Mouse (Mus musculus): ENCODE measurements around the gene Uvrag.

Uvrag gene

GRCm38 (mm10) chr7:98894305-98894704, 246.6 kb downstream of the Uvrag start:
- no peak for DNase-seq (ENCODE audit: low read depth, low spot score)

- DNase-seq (ENCODE audit: low read depth, low spot score): no peak
Measured at GRCm38 (mm10) chr7:98893144-98893543, 247.8 kb downstream of the Uvrag start.

- DNase-seq (ENCODE audit: low read depth, low spot score): no peak
Measured at GRCm38 (mm10) chr7:98889211-98889610, 251.7 kb downstream of the Uvrag start.

GRCm38 (mm10) chr7:98888810-98889209, 252.1 kb downstream of the Uvrag start:
- no peak for DNase-seq (ENCODE audit: low read depth, low spot score)

GRCm38 (mm10) chr7:98887811-98888261, 253.1 kb downstream of the Uvrag start:
- no peak for DNase-seq (ENCODE audit: low read depth, low spot score)

GRCm38 (mm10) chr7:98881887-98882286, 259.1 kb downstream of the Uvrag start:
- DNase-seq (ENCODE audit: low read depth, low spot score): no peak

GRCm38 (mm10) chr7:98879176-98879575, 261.8 kb downstream of the Uvrag start:
- DNase-seq (ENCODE audit: low read depth, low spot score): no peak

GRCm38 (mm10) chr7:98876119-98876518, 264.8 kb downstream of the Uvrag start:
- DNase-seq (ENCODE audit: low read depth, low spot score): no peak

GRCm38 (mm10) chr7:98875390-98875990, 265.5 kb downstream of the Uvrag start:
- DNase-seq (ENCODE audit: low read depth, low spot score): no peak

- no peak for DNase-seq (ENCODE audit: low read depth, low spot score)
Measured at GRCm38 (mm10) chr7:98874411-98874951, 266.5 kb downstream of the Uvrag start.

GRCm38 (mm10) chr7:98873316-98873715, 267.6 kb downstream of the Uvrag start:
- DNase-seq (ENCODE audit: low read depth, low spot score): no peak

GRCm38 (mm10) chr7:98871882-98872281, 269.1 kb downstream of the Uvrag start:
- DNase-seq (ENCODE audit: low read depth, low spot score): no peak

GRCm38 (mm10) chr7:98870791-98871190, 270.1 kb downstream of the Uvrag start:
- DNase-seq (ENCODE audit: low read depth, low spot score): no peak

GRCm38 (mm10) chr7:98869070-98869469, 271.9 kb downstream of the Uvrag start:
- DNase-seq (ENCODE audit: low read depth, low spot score): no peak

GRCm38 (mm10) chr7:98867794-98868150, 273.2 kb downstream of the Uvrag start:
- DNase-seq (ENCODE audit: low read depth, low spot score): no peak

GRCm38 (mm10) chr7:98867053-98867793, 273.7 kb downstream of the Uvrag start:
- no peak for DNase-seq (ENCODE audit: low read depth, low spot score)

GRCm38 (mm10) chr7:98863969-98864718, 276.8 kb downstream of the Uvrag start:
- DNase-seq (ENCODE audit: low read depth, low spot score): peak; percentile 67

- no peak for DNase-seq (ENCODE audit: low read depth, low spot score)
Measured at GRCm38 (mm10) chr7:98862994-98863393, 277.9 kb downstream of the Uvrag start.

GRCm38 (mm10) chr7:98861002-98861401, 279.9 kb downstream of the Uvrag start:
- DNase-seq (ENCODE audit: low read depth, low spot score): peak; percentile 50

GRCm38 (mm10) chr7:98857094-98857493, 283.8 kb downstream of the Uvrag start:
- no peak for DNase-seq (ENCODE audit: low read depth, low spot score)

- no peak for DNase-seq (ENCODE audit: low read depth, low spot score)
Measured at GRCm38 (mm10) chr7:98856128-98856527, 284.8 kb downstream of the Uvrag start.

- DNase-seq (ENCODE audit: low read depth, low spot score): no peak
Measured at GRCm38 (mm10) chr7:98855388-98855787, 285.6 kb downstream of the Uvrag start.
